Mouse (Mus musculus): ENCODE results near the gene Aatf.

DNA sequence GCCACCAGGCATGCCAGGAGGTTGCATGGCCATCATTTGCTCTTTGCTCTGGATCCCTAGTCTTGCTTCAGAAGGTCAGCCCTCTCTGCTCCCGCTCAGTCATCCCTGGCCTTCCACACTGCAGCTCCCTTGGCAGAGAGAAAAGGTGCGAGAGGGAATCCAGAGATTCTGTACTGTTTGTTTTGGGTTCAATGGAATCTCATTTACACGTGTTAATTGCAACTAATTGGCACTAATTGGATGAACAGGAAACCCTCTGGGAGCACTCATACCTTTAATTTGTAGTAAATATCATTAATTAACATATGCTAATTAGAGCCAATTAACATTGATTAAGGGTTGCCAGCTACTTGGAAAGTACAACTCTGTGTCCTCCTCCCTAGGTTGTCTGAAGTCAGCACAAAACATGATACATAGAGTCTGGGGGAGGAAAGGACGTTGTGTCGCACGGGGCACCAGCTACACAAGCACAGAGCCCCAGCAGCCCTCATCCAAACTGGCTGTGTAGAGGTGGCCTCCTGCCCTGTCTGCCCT, 36.0 kb upstream of the Aatf start:
- TF ChIP-seq CTCF (IDR thresholded peaks at IDR 0.05; ENCODE audit: low read depth, low read length) (no peak), EP300 (IDR thresholded peaks at IDR 0.05; ENCODE audit: insufficient read depth, low read depth, low read length) (no peak)

All from ES-Bruce4 (cell line).